Mouse (Mus musculus) intestine, postnatal 0 days (tissue): Measurements from ENCODE around the gene Hoxd11. TPM values are rescaled to one million over a fixed set of nuclear protein-coding genes. Genes with fewer than 3 reads are reported as not detected.
A peak's percentile ranks its signal among the peaks of the same experiment; 100 is the strongest.

Source experiments
- ATAC-seq: fragments of 200-750 bp; cut with Nextera tagmentation; 2 replicates; pipeline ENCODE4 v1.8.0; 2017; ENCODE audit warnings: mild to moderate bottlenecking, moderate TSS enrichment, moderate library complexity
- H3K27ac ChIP-seq: fragments of 300-500 bp; sonication (generic); 2 replicates; pipeline ENCODE4 v1.5.1; 2014; ENCODE audit warnings: mild to moderate bottlenecking, low read depth, low read length, moderate library complexity
- H3K27me3 ChIP-seq: fragments of 300-500 bp; sonication (generic); replicated peaks from 2 replicates; pipeline ENCODE4 v1.6.1; 2014; ENCODE audit warnings: low read length, mixed read lengths; ENCODE audit not compliant: control insufficient read depth, insufficient read depth
- H3K36me3 ChIP-seq: fragments of 300-500 bp; sonication (generic); 2 replicates; pipeline ENCODE4 v1.6.1; 2014; ENCODE audit warnings: mild to moderate bottlenecking, moderate library complexity; ENCODE audit not compliant: control insufficient read depth, insufficient read depth
- H3K4me1 ChIP-seq: fragments of 300-500 bp; sonication (generic); replicated peaks from 2 replicates; pipeline ENCODE4 v1.6.1; 2014; ENCODE audit warnings: antibody characterized with exemption, low read length, mixed read lengths; ENCODE audit not compliant: control insufficient read depth, insufficient read depth
- H3K4me2 ChIP-seq: fragments of 300-500 bp; sonication (generic); replicated peaks from 2 replicates; pipeline ENCODE4 v1.6.1; 2014; ENCODE audit warnings: low read depth, mild to moderate bottlenecking, moderate library complexity
- H3K4me3 ChIP-seq: fragments of 300-500 bp; sonication (generic); 2 replicates; pipeline ENCODE4 v1.5.1; 2014; ENCODE audit warnings: low read depth, low read length
- H3K9ac ChIP-seq: fragments of 300-500 bp; sonication (generic); 2 replicates; pipeline ENCODE4 v1.6.1; 2014; ENCODE audit warnings: mild to moderate bottlenecking, low read depth, low read length
- H3K9me3 ChIP-seq: fragments of 300-500 bp; sonication (generic); 2 replicates; pipeline ENCODE4 v1.6.1; 2016; ENCODE audit warnings: mixed run types; ENCODE audit not compliant: control insufficient read depth
- CTCF ChIP-seq: sonication (generic); IDR thresholded peaks from 2 replicates; pipeline ENCODE4 v1.5.1; 2016; ENCODE audit warnings: low read depth, mild to moderate bottlenecking, control low read depth, antibody characterized with exemption, moderate library complexity
- WGBS: fragments of 180-500 bp; shearing (Covaris S2); extraction: QIAGEN DNeasy Blood & Tissue Kit; methylation state at CpG from one replicate; pipeline ENCODE4 v1.1.7; 2014; 5-methylcytosine and 5-hydroxymethylcytosine counted together
- polyA plus RNA-seq: library from polyadenylated mRNA; unstranded; fragments of >200 nt; fragmentation: Nextera tagmentation; extraction: Ambion mirVana; gene quantifications from 2 replicates; pipeline ENCODE4 v1.2.1, GENCODE M21; 2015

Hoxd11 gene
- polyA plus RNA-seq, 1 experiment from 2014 or later: 0.64 TPM

- H3K4me3 ChIP-seq: no peak overlapping the region
- WGBS: 3% methylated on average over 31 of the region's 31 CpGs
Measured at GRCm38 (mm10) chr2:74687698-74688555, 8.6 kb downstream of the Hoxd11 start.

GRCm38 (mm10) chr2:74688795-74689573 lies 9.6 kb downstream of the Hoxd11 start:
- Histone ChIP-seq H3K27ac (no peak overlapping the region), H3K4me2 (no peak overlapping the region), H3K9ac (no peak overlapping the region), H3K4me3 (0 out of 2 replicates have a peak overlapping the region, but pooled peaks have one; percentile 1), H3K9me3 (no peaks in the 10 kb centered on the region), H3K36me3 (no peaks in the 10 kb centered on the region), H3K27me3 (peaks cover 97% of the 10 kb centered on the region), H3K4me1 (no peaks in the 10 kb centered on the region)
- no peak for ATAC-seq
- WGBS: 5% methylated on average over 12 of the region's 12 CpGs
- TF ChIP-seq CTCF: no peak

More at GRCm38 (mm10) chr2:74687698-74688555, 8.6 kb downstream of the Hoxd11 start:
- Histone ChIP-seq H3K4me1 (no peaks in the 10 kb centered on the region), H3K27ac (no peak overlapping the region), H3K4me2 (no peak overlapping the region), H3K27me3 (peaks cover 97% of the 10 kb centered on the region), H3K9ac (no peak overlapping the region), H3K9me3 (no peaks in the 10 kb centered on the region), H3K36me3 (no peaks in the 10 kb centered on the region)
- no peak for ATAC-seq
- no peak for TF ChIP-seq CTCF

- WGBS: 2% methylated on average over 24 of the region's 24 CpGs
- Histone ChIP-seq H3K4me2 (no peak overlapping the region; the same call in 1 of the 2 replicates), H3K4me1 (no peaks in the 10 kb centered on the region), H3K27ac (no peak overlapping the region), H3K9ac (no peak overlapping the region), H3K36me3 (no peaks in the 10 kb centered on the region), H3K4me3 (0 out of 2 replicates have a peak overlapping the region, but pooled peaks have one; percentile 1), H3K9me3 (no peaks in the 10 kb centered on the region), H3K27me3 (peaks cover 97% of the 10 kb centered on the region)
- ATAC-seq: no peak
- TF ChIP-seq CTCF: no peak
Measured at GRCm38 (mm10) chr2:74689574-74690337, 10.4 kb downstream of the Hoxd11 start.

GRCm38 (mm10) chr2:74690338-74690716 lies 11.0 kb downstream of the Hoxd11 start:
- no peak for TF ChIP-seq CTCF
- H3K27me3 ChIP-seq: peaks cover 97% of the 10 kb centered on the region
- H3K9ac ChIP-seq: no peak overlapping the region
- H3K4me1 ChIP-seq: no peaks in the 10 kb centered on the region
- 9% methylated on average over 8 of the region's 8 CpGs for WGBS
- no peaks in the 10 kb centered on the region for H3K36me3 ChIP-seq
- no peak overlapping the region for H3K4me2 ChIP-seq
- no peaks in the 10 kb centered on the region for H3K9me3 ChIP-seq
- H3K27ac ChIP-seq: no peak overlapping the region
- no peak overlapping the region for H3K4me3 ChIP-seq
- no peak for ATAC-seq

GRCm38 (mm10) chr2:74691022-74691951 lies 11.9 kb downstream of the Hoxd11 start, which contains the start of gene Hoxd10:
Gene Hoxd10, plus strand, starts transcription at chr2:74691924.
- Histone ChIP-seq H3K9me3 (no peaks in the 10 kb centered on the region), H3K27ac (no peak within 1 kb of the TSS), H3K4me2 (peak within 1 kb of the TSS; percentile 28; the same call in 1 of the 2 replicates), H3K4me3 (peak within 1 kb of the TSS; percentile 19), H3K4me1 (no peaks in the 10 kb centered on the region), H3K27me3 (peaks cover 99% of the 10 kb centered on the region), H3K9ac (no peak within 1 kb of the TSS), H3K36me3 (no peaks in the 10 kb centered on the region)
- WGBS: 2% methylated on average over 56 of the region's 56 CpGs
- no peak for ATAC-seq
- peak; percentile 64 for TF ChIP-seq CTCF
